Mouse (Mus musculus): Measurements from ENCODE around the gene Klf15.

DNA sequence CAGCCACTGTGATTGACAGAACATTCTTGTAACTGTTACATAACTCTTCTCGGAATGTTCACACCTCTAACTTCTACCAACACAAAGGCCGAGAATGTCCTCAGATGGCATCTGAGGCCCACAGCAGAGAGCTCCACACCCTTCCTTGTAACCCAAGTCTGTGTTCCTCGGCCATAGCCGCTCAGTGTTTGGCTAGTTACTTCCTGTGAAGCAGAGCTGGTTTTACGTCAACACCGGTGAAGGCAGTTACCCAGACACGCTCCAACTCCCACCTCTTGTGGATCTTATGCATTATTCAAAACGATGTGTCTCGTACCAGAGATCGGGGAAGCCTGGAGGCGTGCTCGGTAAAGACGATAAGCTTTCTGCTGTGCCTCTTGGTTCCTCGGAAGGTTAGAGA, 32.5 kb upstream of the Klf15 start:
- no peak for TF ChIP-seq POLR2A (IDR thresholded peaks at IDR 0.05; ENCODE audit: low read depth, low read length)
- TF ChIP-seq CTCF (IDR thresholded peaks at IDR 0.05; ENCODE audit: extremely low read depth, insufficient read length, insufficient replicate concordance, low read depth, low read length) = no peak
